Mouse (Mus musculus) G1E-ER4 (cell line): Measurements from ENCODE around the gene Mafg. TPM values are rescaled to one million over a fixed set of nuclear protein-coding genes. Genes with fewer than 3 reads are reported as not detected.

Experiments
- GATA1 ChIP-seq: IDR thresholded peaks from one replicate; pipeline ENCODE4 v1.8.0; 2012; ENCODE audit warnings: low read length, inconsistent platforms
- polyA plus RNA-seq: library from polyadenylated mRNA; stranded (reverse); fragments of >175 nt; gene quantifications from 2 replicates; pipeline ENCODE4 v1.2.3, GENCODE M21; 2012

The Mafg gene
- polyA plus RNA-seq, 1 experiment: 44.0 TPM

DNA sequence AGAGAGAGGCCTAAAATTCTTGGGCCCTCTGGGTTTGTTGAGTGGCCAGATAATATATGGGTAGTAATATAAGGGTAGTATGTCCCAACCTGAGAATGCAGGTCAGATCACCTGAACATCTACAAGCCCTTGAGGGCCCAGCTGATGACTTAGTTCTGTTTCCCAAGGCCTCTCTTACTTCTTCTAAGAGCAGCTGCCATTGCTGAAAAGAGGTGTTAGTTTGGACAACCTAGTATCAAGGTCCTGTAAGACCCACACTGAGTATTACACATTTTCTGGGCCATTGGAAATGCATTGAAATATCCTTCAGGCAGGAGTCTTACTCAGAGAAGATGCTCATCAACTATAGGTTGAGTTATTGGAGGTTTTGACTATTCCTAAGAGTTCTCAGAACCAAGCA is 57.5 kb downstream of the Mafg start:
- TF ChIP-seq GATA1: no peak

Other genes starting within 250 kb of the Mafg start
- gene Nploc4, start 195.9 kb downstream of the Mafg start, polyA plus RNA-seq: 55.2 and 115 TPM in 2 replicates
- gene Tspan10, start 191.0 kb downstream of the Mafg start, polyA plus RNA-seq: not detected in 2 replicates
- gene Pde6g, start 180.1 kb downstream of the Mafg start, polyA plus RNA-seq: 0.17 and 0.31 TPM in 2 replicates
- 20.5 and 22.7 TPM in 2 replicates for gene Oxld1, start 175.5 kb downstream of the Mafg start, polyA plus RNA-seq
- gene Ccdc137, start 175.5 kb downstream of the Mafg start, polyA plus RNA-seq: 50.2 and 76.0 TPM in 2 replicates
- gene Arl16, start 166.0 kb downstream of the Mafg start, polyA plus RNA-seq: 26.9 and 44.9 TPM in 2 replicates
- 600 and 743 TPM in 2 replicates for gene Mrpl12, start 149.0 kb downstream of the Mafg start, polyA plus RNA-seq
- gene Slc25a10, start 141.8 kb downstream of the Mafg start, polyA plus RNA-seq: 74.6 and 83.7 TPM in 2 replicates
- gene Gcgr, start 102.9 kb downstream of the Mafg start, polyA plus RNA-seq: not detected in 2 replicates
- 170 and 215 TPM in 2 replicates for gene Mcrip1, start 83.9 kb downstream of the Mafg start, polyA plus RNA-seq
- not detected in 2 replicates for gene Ppp1r27, start 82.5 kb downstream of the Mafg start, polyA plus RNA-seq
- 559 and 642 TPM in 2 replicates for gene P4hb, start 60.3 kb downstream of the Mafg start, polyA plus RNA-seq
- 1,177 and 1,217 TPM in 2 replicates for gene Arhgdia, start 52.0 kb downstream of the Mafg start, polyA plus RNA-seq
- gene Alyref, start 35.2 kb downstream of the Mafg start, polyA plus RNA-seq: 539 and 588 TPM in 2 replicates
- 200 and 289 TPM in 2 replicates for gene Anapc11, start 35.2 kb downstream of the Mafg start, polyA plus RNA-seq
- 1.7 and 2.3 TPM in 2 replicates for gene Npb, start 25.1 kb downstream of the Mafg start, polyA plus RNA-seq
- gene Pcyt2, start 15.7 kb downstream of the Mafg start, polyA plus RNA-seq: 149 and 196 TPM in 2 replicates
- 108 and 170 TPM in 2 replicates for gene Sirt7, start 8.4 kb downstream of the Mafg start, polyA plus RNA-seq
- 1.8 and 3.2 TPM in 2 replicates for gene Pycr1, start 10.2 kb upstream of the Mafg start, polyA plus RNA-seq
- gene Myadml2, start 14.6 kb upstream of the Mafg start, polyA plus RNA-seq: not detected in 2 replicates
- not detected in 2 replicates for gene Notum, start 27.6 kb upstream of the Mafg start, polyA plus RNA-seq
- gene Aspscr1, start 39.4 kb upstream of the Mafg start, polyA plus RNA-seq: 215 and 275 TPM in 2 replicates
- gene Cenpx, start 80.1 kb upstream of the Mafg start, polyA plus RNA-seq: 42.0 and 251 TPM in 2 replicates
- 28.7 and 33.4 TPM in 2 replicates for gene Lrrc45, start 80.3 kb upstream of the Mafg start, polyA plus RNA-seq
- 1.6 and 2.7 TPM in 2 replicates for gene Rac3, start 87.9 kb upstream of the Mafg start, polyA plus RNA-seq
- gene Dcxr, start 93.7 kb upstream of the Mafg start, polyA plus RNA-seq: 28.9 and 50.8 TPM in 2 replicates
- not detected in 2 replicates for gene Cbr2, start 98.5 kb upstream of the Mafg start, polyA plus RNA-seq
- gene Hmga1b, start 129.2 kb upstream of the Mafg start, polyA plus RNA-seq: 2,256 and 2,629 TPM in 2 replicates
- gene Rfng, start 150.6 kb upstream of the Mafg start, polyA plus RNA-seq: 50.0 and 86.3 TPM in 2 replicates
- 73.2 and 84.7 TPM in 2 replicates for gene Gps1, start 150.7 kb upstream of the Mafg start, polyA plus RNA-seq
- gene Dus1l, start 162.8 kb upstream of the Mafg start, polyA plus RNA-seq: 184 and 189 TPM in 2 replicates
- 420 and 762 TPM in 2 replicates for gene Fasn, start 190.9 kb upstream of the Mafg start, polyA plus RNA-seq